Mouse (Mus musculus): Measurements from ENCODE around the gene Ptpn1. TPM values are rescaled to one million over a fixed set of nuclear protein-coding genes. Genes with fewer than 3 reads are reported as not detected.

The Ptpn1 gene
- polyA plus RNA-seq, 1 experiment from 2014 or later = 57.4 TPM

DNA sequence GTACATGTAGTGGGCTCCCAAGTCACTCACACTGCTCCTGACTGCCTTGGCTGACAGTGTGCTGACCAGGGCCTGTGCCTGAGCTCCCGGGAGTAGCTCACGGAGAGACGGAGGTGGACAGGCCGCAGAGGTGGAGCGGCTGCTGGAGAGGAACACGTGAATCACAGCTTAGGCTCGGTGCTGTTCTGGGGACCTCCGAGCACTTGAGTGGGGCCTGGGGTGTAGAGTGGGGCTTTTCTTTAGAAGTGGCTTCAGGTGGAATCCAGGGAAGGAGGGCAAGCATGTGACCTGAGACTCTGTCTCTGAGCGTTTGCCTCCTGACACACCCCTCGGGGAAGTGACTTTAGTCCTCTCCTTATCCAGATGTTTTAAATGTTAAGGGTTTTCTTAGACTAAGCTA is 22.0 kb downstream of the Ptpn1 start:
- Histone ChIP-seq H3K36me3 (ENCODE audit: control insufficient read depth, insufficient read depth, low read length) (peaks cover 2% of the 10 kb centered on the region), H3K4me3 (ENCODE audit: low read depth, low read length) (no peak overlapping the region), H3K27me3 (ENCODE audit: control insufficient read depth, insufficient read depth, low read length) (no peaks in the 10 kb centered on the region), H3K9me3 (ENCODE audit: control insufficient read depth, low read length) (no peaks in the 10 kb centered on the region), H3K9ac (ENCODE audit: low read length) (no peak overlapping the region), H3K27ac (replicated peaks; ENCODE audit: low read depth, low read length) (no peak overlapping the region), H3K4me2 (ENCODE audit: low read depth, severe bottlenecking) (no peak overlapping the region), H3K4me1 (ENCODE audit: control insufficient read depth, insufficient read depth, low read length) (no peaks in the 10 kb centered on the region)
- DNase-seq (ENCODE audit: low spot score) (no peak), ATAC-seq (ENCODE audit: insufficient number of reproducible peaks, low FRiP score, low TSS enrichment, low read depth) (no peak)
- 88% methylated on average over 10 of the region's 10 CpGs for WGBS

DNA sequence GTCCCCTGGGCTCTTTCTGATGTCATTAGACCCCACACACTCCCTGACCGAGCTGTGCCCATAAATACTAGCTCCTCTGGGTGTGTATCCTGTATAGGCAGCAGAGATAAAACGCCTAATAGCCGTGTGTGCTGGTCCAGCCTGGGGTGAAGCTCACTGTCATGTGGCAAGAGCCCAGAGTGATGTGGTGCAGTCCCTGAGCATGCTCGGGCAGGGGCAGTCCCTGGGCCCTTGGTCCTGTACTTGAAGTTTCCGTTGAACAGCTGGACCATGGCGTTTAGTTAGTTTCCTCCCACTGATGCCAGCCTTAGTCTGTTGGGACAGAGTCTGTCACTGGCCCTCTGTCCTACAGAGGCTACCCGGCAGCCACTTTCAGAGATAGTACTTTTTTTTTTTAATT is 23.1 kb downstream of the Ptpn1 start:
- 82% methylated on average over 7 of the region's 7 CpGs for WGBS
- no peaks in the 10 kb centered on the region for H3K4me1 ChIP-seq (ENCODE audit: control insufficient read depth, insufficient read depth, low read length)
- ATAC-seq (ENCODE audit: insufficient number of reproducible peaks, low FRiP score, low TSS enrichment, low read depth) = no peak
- H3K36me3 ChIP-seq (ENCODE audit: control insufficient read depth, insufficient read depth, low read length) = peaks cover 4% of the 10 kb centered on the region
- H3K4me2 ChIP-seq (ENCODE audit: low read depth, severe bottlenecking) = no peak overlapping the region
- H3K9me3 ChIP-seq (ENCODE audit: control insufficient read depth, low read length) = no peaks in the 10 kb centered on the region
- no peak overlapping the region for H3K4me3 ChIP-seq (ENCODE audit: low read depth, low read length)
- no peak for DNase-seq (ENCODE audit: low spot score)
- no peak overlapping the region for H3K27ac ChIP-seq (replicated peaks; ENCODE audit: low read depth, low read length)
- H3K9ac ChIP-seq (ENCODE audit: low read length) = no peak overlapping the region
- H3K27me3 ChIP-seq (ENCODE audit: control insufficient read depth, insufficient read depth, low read length) = no peaks in the 10 kb centered on the region

DNA sequence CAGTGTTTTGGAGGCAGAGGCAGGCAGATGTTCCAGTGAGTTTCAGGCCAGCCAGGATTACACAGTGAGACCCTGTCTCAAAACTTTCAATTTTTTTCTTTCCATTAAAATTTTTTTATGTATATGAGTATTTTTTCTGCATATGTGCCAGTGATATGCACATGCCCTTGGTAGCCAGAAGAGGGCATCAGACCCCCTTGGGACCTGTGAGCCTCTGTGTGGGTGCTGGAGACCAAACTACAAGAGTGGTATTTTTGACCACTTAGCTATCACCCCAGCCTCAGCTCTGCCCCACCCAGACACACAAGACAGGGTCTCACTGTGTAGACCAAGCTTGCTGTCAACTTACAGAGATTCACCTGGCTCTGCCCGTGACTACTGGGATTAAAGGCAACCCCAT is 25.7 kb downstream of the Ptpn1 start:
- H3K27ac ChIP-seq (replicated peaks; ENCODE audit: low read depth, low read length) = no peak overlapping the region
- H3K27me3 ChIP-seq (ENCODE audit: control insufficient read depth, insufficient read depth, low read length) = no peaks in the 10 kb centered on the region
- ATAC-seq (ENCODE audit: insufficient number of reproducible peaks, low FRiP score, low TSS enrichment, low read depth) (no peak), DNase-seq (ENCODE audit: low spot score) (no peak)
- H3K4me3 ChIP-seq (ENCODE audit: low read depth, low read length) = no peak overlapping the region
- no peak overlapping the region for H3K9ac ChIP-seq (ENCODE audit: low read length)
- H3K9me3 ChIP-seq (ENCODE audit: control insufficient read depth, low read length) = no peaks in the 10 kb centered on the region
- no peaks in the 10 kb centered on the region for H3K4me1 ChIP-seq (ENCODE audit: control insufficient read depth, insufficient read depth, low read length)
- H3K36me3 ChIP-seq (ENCODE audit: control insufficient read depth, insufficient read depth, low read length) = peaks cover 4% of the 10 kb centered on the region
- WGBS = 94% methylated on average over 1 of the region's 1 CpGs
- no peak overlapping the region for H3K4me2 ChIP-seq (ENCODE audit: low read depth, severe bottlenecking)

DNA sequence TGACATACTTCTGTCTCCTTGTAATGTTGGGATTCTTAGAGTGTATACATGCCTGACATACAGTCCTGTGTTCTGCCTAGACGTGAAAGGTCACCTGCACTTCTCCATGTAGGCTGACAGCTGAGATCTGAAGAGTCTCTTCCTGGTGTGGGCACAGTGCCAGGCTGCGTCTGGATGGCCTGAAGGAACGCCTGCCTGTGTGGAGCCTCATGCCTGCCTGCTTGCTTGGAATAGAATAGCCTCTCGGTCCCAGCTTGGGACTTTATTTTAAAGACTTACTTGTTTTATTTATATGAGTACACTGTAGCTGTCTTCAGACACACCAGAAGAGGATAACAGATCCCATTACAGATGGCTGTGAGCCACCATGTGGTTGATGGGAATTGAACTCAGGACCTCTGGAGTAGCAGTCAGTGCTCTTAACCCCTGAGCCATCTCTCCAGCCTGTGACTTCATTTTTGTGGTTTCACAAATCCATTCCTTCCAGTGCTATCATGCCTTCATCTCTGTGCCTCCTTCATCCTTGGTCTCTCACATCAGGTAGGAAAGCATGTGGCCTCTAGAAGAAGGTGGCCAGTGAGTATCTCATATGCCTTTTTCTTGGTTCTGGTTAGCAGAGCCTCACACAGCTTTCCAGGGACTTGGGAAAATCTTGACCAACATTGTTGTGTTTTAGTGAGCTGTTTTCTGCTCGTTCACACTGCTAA is 26.4 kb downstream of the Ptpn1 start:
- Histone ChIP-seq H3K4me3 (ENCODE audit: low read depth, low read length) (no peak overlapping the region), H3K9me3 (ENCODE audit: control insufficient read depth, low read length) (no peaks in the 10 kb centered on the region), H3K9ac (ENCODE audit: low read length) (no peak overlapping the region), H3K27ac (replicated peaks; ENCODE audit: low read depth, low read length) (no peak overlapping the region), H3K4me1 (ENCODE audit: control insufficient read depth, insufficient read depth, low read length) (no peaks in the 10 kb centered on the region), H3K4me2 (ENCODE audit: low read depth, severe bottlenecking) (no peak overlapping the region), H3K27me3 (ENCODE audit: control insufficient read depth, insufficient read depth, low read length) (no peaks in the 10 kb centered on the region), H3K36me3 (ENCODE audit: control insufficient read depth, insufficient read depth, low read length) (peaks cover 4% of the 10 kb centered on the region)
- 81% methylated on average over 5 of the region's 5 CpGs for WGBS
- DNase-seq (ENCODE audit: low spot score) = no peak
- no peak for ATAC-seq (ENCODE audit: insufficient number of reproducible peaks, low FRiP score, low TSS enrichment, low read depth)

DNA sequence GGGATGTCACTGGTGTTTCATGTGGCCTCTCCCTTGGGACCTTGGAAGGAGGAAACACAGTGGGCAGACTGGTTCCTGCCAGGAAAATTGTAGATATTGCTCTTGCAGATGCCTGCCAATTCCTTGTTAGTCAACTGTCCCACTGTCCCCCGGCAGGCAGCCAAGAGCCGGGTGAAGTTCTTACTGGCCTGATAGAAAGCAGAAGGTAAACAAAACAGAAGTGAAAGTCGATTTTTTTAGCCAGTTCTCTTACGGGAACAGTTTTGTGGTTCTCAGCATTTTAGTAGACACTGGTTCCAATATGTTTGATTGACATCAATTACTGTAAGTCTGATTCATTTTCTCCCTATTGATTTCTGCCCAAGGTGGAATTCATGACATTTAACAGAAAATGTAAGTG is 27.0 kb downstream of the Ptpn1 start:
- no peak overlapping the region for H3K4me2 ChIP-seq (ENCODE audit: low read depth, severe bottlenecking)
- no peaks in the 10 kb centered on the region for H3K27me3 ChIP-seq (ENCODE audit: control insufficient read depth, insufficient read depth, low read length)
- H3K9me3 ChIP-seq (ENCODE audit: control insufficient read depth, low read length) = no peaks in the 10 kb centered on the region
- 76% methylated on average over 4 of the region's 4 CpGs for WGBS
- no peak for ATAC-seq (ENCODE audit: insufficient number of reproducible peaks, low FRiP score, low TSS enrichment, low read depth)
- no peak overlapping the region for H3K9ac ChIP-seq (ENCODE audit: low read length)
- no peak for DNase-seq (ENCODE audit: low spot score)
- H3K36me3 ChIP-seq (ENCODE audit: control insufficient read depth, insufficient read depth, low read length) = peaks cover 4% of the 10 kb centered on the region
- H3K4me1 ChIP-seq (ENCODE audit: control insufficient read depth, insufficient read depth, low read length) = no peaks in the 10 kb centered on the region
- no peak overlapping the region for H3K27ac ChIP-seq (replicated peaks; ENCODE audit: low read depth, low read length)
- no peak overlapping the region for H3K4me3 ChIP-seq (ENCODE audit: low read depth, low read length)

DNA sequence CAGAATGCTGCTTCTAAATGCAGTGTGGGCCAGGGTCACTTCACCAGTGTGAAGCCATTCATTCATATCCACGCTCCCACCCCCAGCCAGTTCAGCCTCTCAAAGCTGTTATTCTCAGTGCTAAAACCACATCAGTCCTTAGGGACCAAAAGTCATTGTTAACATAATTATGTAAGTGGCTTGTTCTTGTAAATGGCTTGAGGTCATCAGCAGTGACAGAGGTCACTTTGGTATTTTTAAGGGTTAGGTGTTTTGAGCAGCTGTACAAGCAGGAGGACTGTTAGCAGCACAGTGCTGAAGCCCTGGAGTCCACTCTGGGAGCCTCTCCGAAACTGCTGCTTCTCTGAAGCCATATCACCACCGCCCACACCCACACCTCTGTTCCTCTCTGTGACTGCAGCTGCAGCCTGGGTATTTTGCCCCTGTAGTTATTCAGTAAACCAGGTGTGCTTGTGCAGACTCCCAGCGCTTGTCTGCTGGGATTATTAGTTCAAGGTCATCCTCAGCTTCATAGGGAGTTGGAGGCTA is 27.6 kb downstream of the Ptpn1 start:
- 84% methylated on average over 4 of the region's 4 CpGs for WGBS
- Histone ChIP-seq H3K4me3 (ENCODE audit: low read depth, low read length) (no peak overlapping the region), H3K27me3 (ENCODE audit: control insufficient read depth, insufficient read depth, low read length) (no peaks in the 10 kb centered on the region), H3K9ac (ENCODE audit: low read length) (no peak overlapping the region), H3K27ac (replicated peaks; ENCODE audit: low read depth, low read length) (no peak overlapping the region), H3K4me1 (ENCODE audit: control insufficient read depth, insufficient read depth, low read length) (no peaks in the 10 kb centered on the region), H3K36me3 (ENCODE audit: control insufficient read depth, insufficient read depth, low read length) (peaks cover 6% of the 10 kb centered on the region), H3K9me3 (ENCODE audit: control insufficient read depth, low read length) (no peaks in the 10 kb centered on the region), H3K4me2 (ENCODE audit: low read depth, severe bottlenecking) (no peak overlapping the region)
- no peak for ATAC-seq (ENCODE audit: insufficient number of reproducible peaks, low FRiP score, low TSS enrichment, low read depth)
- DNase-seq (ENCODE audit: low spot score) = no peak

DNA sequence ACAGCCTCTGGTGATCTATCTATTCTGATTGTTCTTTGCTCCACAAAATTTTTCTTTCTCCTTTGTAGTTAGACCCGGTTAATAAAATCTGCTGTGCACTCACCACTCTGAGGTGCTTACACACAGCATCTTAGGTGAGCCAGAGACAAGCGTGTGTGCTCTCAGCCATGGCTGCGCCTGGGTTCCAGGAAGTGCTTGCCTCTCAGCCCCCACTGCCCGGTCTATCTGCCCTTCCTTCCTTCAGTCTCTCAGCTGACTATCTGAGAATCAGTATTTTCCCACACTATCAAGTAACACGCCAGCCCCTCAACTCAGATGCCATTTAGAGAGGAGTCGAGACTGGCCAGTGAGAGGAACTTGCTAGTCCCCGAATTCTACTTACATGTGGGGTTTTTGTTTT is 28.1 kb downstream of the Ptpn1 start:
- Histone ChIP-seq H3K27me3 (ENCODE audit: control insufficient read depth, insufficient read depth, low read length) (no peaks in the 10 kb centered on the region), H3K9me3 (ENCODE audit: control insufficient read depth, low read length) (no peaks in the 10 kb centered on the region), H3K27ac (replicated peaks; ENCODE audit: low read depth, low read length) (no peak overlapping the region), H3K36me3 (ENCODE audit: control insufficient read depth, insufficient read depth, low read length) (peaks cover 7% of the 10 kb centered on the region), H3K4me2 (ENCODE audit: low read depth, severe bottlenecking) (no peak overlapping the region), H3K9ac (ENCODE audit: low read length) (no peak overlapping the region), H3K4me3 (ENCODE audit: low read depth, low read length) (no peak overlapping the region), H3K4me1 (ENCODE audit: control insufficient read depth, insufficient read depth, low read length) (no peaks in the 10 kb centered on the region)
- WGBS = 80% methylated on average over 7 of the region's 7 CpGs
- no peak for ATAC-seq (ENCODE audit: insufficient number of reproducible peaks, low FRiP score, low TSS enrichment, low read depth)
- DNase-seq (ENCODE audit: low spot score) = no peak

DNA sequence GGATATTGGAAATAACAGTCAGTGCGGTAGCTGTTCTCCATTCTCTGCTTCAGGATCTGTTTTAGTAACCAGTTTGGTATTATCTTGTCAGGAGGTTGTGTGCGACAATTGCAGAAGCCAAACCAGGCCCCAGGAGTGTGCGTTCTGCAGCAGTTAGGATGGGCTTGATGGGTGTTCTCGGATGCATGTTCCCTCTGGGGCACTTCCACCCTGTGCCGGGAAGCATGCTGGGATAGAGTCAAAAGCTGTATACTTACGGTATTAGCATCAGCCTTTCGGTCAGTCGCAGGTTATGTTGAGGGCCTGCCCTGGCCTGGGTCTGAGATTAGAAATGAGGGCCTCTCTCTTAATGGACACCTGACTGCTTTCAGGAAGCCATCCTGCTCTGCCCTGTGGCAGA is 28.7 kb downstream of the Ptpn1 start:
- Histone ChIP-seq H3K27ac (replicated peaks; ENCODE audit: low read depth, low read length) (no peak overlapping the region), H3K9me3 (ENCODE audit: control insufficient read depth, low read length) (no peaks in the 10 kb centered on the region), H3K4me2 (ENCODE audit: low read depth, severe bottlenecking) (no peak overlapping the region), H3K9ac (ENCODE audit: low read length) (no peak overlapping the region), H3K27me3 (ENCODE audit: control insufficient read depth, insufficient read depth, low read length) (no peaks in the 10 kb centered on the region), H3K36me3 (ENCODE audit: control insufficient read depth, insufficient read depth, low read length) (peaks cover 8% of the 10 kb centered on the region), H3K4me3 (ENCODE audit: low read depth, low read length) (no peak overlapping the region), H3K4me1 (ENCODE audit: control insufficient read depth, insufficient read depth, low read length) (no peaks in the 10 kb centered on the region)
- 91% methylated on average over 8 of the region's 8 CpGs for WGBS
- DNase-seq (ENCODE audit: low spot score) = no peak
- no peak for ATAC-seq (ENCODE audit: insufficient number of reproducible peaks, low FRiP score, low TSS enrichment, low read depth)

DNA sequence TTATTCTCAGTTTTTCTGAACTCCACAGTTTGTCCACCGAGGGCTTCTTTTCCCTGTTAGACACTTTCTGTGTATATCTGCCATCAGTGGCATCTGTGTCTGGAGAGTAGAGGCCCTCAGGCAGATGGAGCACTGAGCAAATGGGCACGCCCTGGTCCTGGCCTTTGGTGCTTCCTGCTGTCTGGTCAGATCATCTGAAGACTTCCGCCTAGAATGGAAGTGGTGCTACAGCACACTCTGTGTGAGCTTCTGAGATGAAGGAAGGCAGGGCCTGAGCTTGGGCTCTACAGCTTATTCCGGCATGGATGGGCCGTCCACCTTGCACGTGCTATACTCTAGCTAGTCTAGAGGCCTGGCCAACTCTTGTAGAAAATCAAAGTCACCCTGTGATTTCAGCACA is 30.5 kb downstream of the Ptpn1 start:
- H3K36me3 ChIP-seq (ENCODE audit: control insufficient read depth, insufficient read depth, low read length) = peaks cover 10% of the 10 kb centered on the region
- H3K9me3 ChIP-seq (ENCODE audit: control insufficient read depth, low read length) = no peaks in the 10 kb centered on the region
- H3K4me3 ChIP-seq (ENCODE audit: low read depth, low read length) = no peak overlapping the region
- H3K27me3 ChIP-seq (ENCODE audit: control insufficient read depth, insufficient read depth, low read length) = no peaks in the 10 kb centered on the region
- ATAC-seq (ENCODE audit: insufficient number of reproducible peaks, low FRiP score, low TSS enrichment, low read depth) = no peak
- H3K4me1 ChIP-seq (ENCODE audit: control insufficient read depth, insufficient read depth, low read length) = no peaks in the 10 kb centered on the region
- no peak overlapping the region for H3K27ac ChIP-seq (replicated peaks; ENCODE audit: low read depth, low read length)
- H3K9ac ChIP-seq (ENCODE audit: low read length) = peak overlapping the region; percentile 12; the same call in 1 of the 2 replicates
- no peak overlapping the region for H3K4me2 ChIP-seq (ENCODE audit: low read depth, severe bottlenecking)
- WGBS = 84% methylated on average over 6 of the region's 6 CpGs
- no peak for DNase-seq (ENCODE audit: low spot score)
